Mouse (Mus musculus) retina, postnatal 7 days (tissue): Measurements from ENCODE around the gene Nr1h4.

Experiments
- DNase-seq: peaks from one replicate; pipeline ENCODE4 v3.0.0-alpha.2; 2012; ENCODE audit warnings: low read depth, low spot score

Nr1h4 gene

DNA sequence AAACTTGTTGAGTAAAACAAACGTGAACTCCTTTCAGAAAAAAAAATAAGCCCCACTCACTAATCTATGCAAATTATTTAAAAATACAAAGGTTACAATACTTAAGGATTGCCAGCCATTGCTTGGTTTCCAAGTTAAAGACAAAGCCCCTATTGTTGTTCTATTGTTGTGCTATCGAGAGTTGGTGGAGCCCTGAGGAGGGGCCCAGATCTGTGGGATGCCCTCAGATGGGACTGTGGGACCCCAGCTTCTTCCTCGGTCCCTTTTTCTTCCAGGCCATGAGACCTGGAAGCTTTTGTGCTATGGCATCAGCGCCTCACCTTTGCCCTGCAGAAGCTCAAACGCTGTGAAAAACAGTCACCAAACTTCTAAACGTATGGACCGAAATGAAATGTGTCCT lies 51.7 kb downstream of the Nr1h4 start:
- DNase-seq, result no peak

DNA sequence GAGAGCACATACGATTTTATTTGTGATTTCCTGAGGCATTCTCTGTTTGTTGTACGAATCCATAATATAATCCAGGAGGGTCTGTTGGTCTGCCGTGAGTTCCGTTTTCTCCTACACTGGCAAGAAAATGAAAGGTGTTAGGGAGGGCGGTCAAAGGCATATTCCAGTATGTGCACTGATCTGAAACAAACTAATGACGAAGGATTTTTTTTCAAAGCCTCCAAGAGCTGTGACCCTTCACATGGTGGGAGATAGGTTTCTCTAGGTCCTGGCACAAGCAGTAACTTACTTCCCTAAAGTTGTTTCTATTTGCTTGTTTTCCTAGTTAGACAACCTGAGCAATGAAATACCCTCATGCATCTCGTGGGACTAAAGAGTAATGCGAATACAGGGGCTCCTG lies 54.6 kb downstream of the Nr1h4 start:
- no peak for DNase-seq

DNA sequence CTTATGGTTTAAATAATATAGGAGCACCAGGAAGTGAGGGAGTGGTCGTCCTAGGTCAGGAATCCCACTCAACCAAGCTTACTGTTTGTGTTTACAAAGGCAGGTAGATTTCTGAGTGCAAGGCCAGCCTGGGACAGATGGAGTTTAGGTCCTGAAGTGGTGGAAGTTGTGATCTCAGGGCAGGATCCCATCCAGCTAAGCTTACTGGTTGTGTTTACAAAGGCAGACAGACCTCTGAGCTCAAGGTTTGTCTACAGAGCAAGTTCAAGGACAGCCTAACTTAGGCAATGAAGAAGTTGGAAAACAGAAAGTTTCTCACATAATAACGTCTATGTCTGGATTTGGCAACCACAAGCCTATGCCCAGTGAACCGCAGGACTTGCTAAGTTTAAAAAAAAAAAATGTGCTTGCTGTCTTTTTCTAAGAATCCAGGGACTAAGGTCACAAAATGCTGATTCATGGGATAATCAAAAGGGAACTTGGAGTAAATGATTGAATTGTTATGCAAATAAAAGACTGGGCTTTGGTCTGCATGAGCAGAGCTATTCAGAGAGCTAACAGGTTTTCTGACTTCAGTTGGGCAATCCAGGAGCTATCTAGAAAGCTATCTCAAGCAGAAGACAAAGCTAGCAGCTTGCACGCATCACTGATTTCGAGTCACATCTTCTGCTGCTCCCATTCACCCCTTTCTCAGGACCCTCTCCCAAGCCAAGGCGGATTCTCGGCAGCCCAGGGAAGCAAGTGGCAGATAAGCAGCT lies 62.6 kb downstream of the Nr1h4 start:
- no peak for DNase-seq

DNA sequence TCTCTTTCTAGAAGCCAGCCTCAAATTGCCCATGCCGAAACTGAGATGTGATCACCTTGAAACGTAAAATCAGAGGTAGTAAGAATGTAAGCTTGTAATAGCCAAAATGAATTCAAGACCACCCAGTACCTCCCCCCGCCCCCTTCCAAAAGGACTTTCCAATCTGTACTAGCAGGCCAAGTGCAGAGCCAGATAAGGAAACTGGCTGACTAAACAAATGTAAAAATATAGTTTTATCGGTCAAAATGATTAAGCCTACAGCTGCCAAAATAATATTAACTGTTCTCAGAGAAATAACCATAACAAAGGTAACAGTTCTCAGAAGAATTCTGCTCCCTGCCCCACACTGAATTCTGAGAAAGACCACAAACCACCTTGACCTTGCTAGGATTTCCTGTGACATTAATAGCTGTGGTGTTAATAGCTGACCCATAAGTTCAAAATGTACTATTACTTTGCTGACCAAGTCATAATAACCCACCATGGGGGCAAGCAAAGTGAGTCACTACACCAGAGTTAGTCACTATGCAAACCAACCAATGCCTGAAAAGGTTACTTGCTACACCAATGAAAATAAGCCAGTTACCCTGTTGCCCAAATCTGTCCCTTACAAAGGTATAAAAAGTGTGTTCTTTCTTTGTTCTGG lies 68.5 kb downstream of the Nr1h4 start:
- no peak for DNase-seq

DNA sequence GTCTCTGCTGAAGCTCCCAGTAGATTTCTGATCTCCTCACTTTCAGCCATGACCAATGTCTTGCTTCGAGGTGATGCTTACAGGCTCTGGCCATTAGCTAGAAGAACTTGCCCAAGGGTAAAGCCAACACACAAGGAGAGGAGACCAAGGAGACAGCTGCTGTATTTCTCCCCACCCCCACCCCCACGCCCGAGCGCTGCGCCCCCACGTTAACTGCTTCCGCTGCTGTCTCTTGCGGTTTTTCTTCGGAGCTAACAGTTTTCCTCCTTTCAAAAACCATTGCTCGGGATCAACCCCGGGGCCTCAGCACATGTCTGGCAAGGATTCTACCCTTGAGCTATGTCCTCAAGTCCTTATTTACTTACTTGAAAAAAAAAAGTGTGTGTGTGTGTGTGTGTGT lies 70.5 kb downstream of the Nr1h4 start:
- no peak for DNase-seq

DNA sequence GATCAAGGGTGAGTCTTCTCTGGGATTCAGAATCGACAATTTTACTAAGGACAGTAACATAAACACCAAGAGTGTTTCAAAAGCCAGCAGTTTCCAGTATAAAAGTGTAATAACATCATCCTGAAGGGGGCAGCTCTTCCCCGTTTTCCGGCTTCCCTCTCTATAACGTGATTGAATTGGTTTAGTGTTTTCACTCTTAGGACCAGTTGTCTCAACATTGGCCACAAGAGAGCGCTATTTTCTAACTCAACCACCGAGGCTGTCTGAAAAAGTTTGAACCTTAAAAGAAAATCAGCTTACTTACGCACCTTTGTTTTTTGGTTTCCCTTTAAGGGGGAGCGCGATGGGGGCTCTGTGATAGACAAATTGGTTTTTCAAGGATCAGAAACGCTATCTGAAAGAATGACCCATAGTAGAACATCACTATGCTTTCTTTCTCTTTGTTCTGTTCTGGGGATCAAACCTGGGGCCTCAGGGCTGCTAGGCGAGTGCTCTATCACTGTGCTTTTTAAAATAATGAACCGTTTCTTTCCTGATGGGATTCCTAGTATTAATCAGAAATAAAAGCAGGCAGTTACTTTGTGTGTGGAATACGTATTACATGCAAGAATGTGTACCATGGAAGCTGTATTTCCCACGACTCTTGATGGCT lies 71.4 kb downstream of the Nr1h4 start:
- peak; percentile 65 for DNase-seq

DNA sequence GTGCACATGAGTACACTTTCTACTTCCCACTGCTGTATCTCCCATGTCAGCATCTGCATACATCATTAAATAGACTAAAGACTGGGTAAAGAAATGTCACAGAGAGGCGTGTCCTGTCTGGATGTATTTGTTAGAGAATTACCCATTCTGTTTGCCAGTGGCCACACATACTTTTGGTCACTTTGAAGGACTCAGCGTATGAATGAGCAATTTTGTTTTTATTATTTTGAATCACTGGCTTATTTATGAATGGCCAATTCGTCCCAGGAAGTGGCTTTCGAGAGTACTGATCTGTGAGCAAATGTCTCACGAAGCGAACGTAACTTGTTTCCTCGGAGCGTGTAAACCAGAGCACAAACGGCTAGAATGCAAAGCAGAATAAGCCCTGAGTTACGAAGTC lies 72.4 kb downstream of the Nr1h4 start:
- no peak for DNase-seq

DNA sequence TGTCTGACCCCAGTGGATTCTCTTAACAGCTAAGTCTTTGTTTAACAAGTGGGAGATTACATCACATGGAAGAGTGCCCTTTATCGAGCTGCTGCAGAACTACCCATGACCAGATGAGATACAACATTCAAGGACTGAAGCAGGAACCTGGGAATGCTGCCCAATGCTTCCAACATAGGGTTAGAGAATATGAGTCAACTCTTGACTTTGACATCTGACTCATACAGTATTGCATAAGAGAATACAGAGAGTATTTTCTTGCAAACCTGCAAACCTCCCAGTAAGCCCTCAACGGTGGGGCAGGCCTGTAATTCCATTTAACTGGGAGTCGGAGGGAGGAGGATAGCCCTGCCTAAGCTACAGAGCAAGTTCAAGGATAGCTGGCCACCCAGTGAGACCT lies 74.6 kb downstream of the Nr1h4 start:
- DNase-seq, result no peak

DNA sequence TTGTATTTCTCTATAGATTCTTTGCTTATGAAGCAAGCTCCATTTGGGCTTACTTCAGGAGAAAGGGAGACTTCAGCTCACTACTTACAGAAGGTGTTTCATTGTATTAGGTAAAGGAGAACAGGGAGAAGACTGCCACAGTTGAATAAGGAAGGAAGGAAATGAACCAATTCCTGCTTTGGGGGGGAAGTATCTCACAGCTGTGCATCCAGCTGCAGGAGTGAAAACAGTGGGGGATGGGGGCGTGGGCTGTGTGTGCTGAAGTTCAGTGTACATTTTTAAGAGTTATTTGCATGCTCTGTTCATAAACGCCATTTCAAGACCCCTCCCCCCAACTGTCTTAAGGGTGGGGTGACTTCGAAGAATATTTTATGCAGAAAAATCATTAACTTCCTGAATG lies 79.6 kb downstream of the Nr1h4 start:
- no peak for DNase-seq

DNA sequence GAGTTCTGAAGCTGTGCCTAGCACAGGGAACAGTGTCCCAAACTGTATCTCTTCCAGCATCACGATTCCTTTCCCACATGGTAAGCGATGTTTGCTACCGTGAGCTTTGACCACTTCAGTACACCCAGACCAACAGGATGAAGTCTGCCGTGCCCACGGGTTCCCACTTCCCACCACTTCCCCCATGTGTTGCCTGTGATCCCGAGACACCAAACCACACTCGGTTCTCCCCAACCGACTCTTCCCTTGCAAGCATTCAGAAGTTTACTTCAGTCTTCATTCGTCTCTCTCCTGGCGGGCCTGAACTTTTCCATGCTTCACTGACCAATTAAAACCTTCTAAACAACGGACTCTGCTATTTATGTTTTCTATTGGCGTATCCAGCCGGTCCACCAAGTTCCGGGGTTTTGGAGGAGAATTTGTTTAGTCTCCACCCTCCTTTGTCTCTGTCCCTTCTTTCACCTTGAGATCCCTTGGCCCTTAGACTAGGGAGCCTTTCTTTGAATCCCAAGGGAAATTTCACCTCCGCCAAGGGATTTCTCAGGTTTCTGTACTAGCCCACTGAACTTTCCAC lies 80.2 kb downstream of the Nr1h4 start:
- no peak for DNase-seq

DNA sequence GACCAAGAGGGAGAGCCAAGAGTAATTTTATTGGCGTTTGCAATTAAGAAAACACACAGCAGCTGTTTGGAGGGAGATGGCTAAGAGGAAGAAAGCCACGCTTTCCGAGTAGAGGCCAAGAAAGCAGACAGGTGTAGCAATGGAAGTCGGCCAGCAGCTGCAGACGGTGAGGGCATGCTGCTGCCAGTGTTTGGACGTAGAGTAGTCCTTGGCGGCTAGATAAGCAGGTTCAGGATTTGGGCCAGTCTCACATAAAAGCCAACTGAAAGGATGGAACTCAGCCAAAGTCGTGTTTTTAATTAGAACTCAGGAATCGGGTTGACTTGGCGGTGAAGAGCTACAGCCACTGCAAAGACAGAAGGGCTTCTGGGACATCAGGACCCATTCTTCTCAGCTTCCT lies 83.0 kb downstream of the Nr1h4 start:
- DNase-seq, result no peak

DNA sequence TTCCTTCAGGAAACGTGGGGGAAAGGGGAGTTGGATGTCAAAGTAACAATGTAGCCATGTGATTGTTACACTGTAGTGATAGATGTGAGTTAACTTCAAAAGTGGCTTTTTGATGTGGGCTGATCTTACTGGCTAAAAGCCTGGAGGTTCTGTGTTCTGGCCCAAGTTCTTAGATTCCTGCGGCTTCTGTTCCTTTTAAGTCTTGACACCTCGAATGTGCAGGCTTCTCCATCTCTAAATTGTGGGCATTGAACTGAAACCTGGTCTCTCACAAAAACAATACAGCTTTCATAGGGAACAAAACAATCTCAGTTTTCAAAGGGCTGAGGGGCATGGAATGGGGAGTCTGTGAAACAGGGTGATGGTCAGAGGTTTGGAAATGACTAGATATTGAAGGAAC lies 89.0 kb downstream of the Nr1h4 start:
- DNase-seq, result no peak

DNA sequence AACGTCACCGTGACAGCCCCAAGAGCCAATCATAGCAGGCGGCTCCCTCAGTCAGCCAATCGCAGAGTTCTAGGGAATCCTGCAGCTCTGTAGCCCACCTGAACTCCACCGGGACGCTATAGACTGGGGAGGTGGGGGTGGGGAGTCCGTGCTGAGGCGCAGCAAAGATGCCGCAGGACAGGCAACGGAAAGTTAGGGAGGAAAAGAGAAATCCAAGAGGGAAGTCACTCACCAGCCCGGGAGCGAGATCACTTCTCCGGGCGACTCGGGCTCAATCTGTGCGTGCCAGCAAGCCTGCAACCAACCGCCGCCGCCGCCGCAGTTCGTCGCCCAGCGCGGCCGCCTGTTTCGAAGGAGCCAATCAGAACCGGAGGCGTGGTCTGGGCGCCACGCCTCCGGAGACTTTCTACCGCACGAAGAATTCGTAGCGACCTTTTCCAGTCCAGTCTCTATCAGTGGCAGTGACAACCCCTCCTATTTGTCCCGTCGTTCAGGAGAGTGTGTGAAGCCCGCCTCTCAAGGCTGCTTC lies 89.7 kb downstream of the Nr1h4 start, which contains the start of gene Gas2l3:
Gas2l3 (minus strand) TSS at position 345 of the 529 bp plus-strand sequence.
- DNase-seq, result peak; percentile 50

DNA sequence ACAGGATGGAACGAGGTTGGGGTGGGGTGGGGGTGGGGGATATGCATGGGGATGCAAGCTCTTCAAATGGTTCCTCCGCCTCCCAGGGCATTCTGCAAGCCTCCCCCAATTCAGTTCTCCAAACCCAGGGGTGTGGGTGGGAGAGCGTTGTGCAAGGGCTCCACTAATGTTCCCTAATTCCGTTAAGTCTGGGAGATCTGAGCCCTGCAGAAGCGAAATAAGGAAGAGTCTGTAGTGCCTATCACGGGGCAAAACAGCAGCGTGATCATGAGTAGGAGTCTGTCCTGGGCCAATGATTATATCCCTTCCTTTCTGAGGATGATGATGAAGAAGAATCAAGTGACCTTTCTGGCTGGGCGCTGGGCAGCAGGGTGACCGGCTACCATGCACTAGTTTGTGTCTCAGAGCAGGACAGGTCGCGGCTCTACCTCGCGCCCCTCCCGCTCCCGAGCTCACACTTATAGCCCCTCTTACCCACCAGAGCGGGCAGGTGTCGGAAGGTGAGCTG lies 90.2 kb downstream of the Nr1h4 start:
- DNase-seq, result no peak

DNA sequence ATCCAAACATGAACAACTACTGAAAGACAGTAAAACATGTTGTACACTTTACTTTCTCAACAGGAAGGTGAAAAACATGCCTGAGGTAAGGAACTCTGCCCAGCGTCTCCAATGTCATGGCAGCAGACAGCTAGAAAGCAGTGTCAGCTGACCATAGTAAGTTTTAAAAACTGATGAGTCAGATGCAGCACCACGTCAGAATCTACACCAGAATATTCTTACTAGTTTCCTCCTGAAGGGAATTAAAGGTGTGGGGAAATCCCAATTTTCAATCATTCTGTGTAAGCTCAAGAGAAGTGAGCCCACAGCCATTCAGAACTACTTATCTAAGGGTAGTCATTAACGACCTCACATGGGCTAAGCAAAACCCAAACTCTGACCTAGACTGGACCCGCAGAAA lies 90.7 kb downstream of the Nr1h4 start:
- DNase-seq, result no peak

DNA sequence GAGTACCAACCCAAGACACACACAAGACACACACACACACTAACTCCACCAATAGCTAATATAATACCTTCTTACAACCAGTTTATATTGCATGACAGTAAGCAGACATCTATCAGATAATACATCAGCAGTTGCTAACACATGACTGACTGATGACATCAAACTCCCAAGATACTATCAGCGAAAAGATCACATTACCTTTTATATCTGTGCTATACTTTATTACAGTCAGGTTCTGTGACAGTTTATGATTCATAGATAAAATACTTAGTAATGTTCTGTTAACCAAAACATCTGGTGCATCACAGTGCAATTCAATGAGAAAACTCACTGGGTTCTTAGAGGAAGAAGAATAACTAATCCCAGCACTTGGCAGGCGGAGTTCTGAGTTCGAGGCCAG lies 91.4 kb downstream of the Nr1h4 start:
- DNase-seq, result no peak

DNA sequence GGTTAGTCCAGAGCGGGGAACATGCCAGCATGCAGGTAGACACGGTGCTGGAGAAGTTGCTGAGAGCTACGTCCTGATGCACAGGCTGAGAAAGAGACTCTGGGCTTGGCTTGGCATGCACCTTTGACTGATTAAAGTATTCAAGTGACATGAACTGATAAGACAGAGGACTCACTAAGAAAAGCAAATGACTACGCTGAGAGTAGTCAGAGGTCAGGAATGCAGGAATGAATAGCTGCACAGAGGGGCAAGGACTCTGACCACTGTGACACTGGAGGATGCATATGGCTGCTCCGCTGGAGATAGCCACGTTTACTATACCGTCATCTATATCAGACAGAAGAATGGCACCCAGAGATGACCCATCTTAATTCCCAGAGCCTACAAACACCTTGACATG lies 94.0 kb downstream of the Nr1h4 start:
- DNase-seq, result no peak

DNA sequence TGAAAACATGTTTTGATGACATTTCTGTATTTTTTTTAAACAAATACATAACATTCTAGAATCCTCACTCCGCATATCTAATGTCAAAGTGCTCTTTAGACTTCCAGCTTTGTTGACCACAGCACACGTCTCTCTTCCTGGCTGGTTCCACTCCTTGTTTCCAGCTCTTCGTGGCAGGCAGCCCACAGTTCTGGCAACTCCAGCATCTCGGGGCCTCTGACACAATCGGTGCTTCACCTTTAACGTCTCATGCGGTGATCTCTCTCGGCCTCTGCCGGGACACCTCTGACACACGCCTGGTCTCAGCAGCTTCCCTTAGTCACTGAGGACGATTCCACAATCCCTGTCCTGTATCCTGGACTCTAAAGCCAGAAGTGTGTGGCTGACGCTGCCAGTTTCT lies 95.4 kb downstream of the Nr1h4 start:
- no peak for DNase-seq

DNA sequence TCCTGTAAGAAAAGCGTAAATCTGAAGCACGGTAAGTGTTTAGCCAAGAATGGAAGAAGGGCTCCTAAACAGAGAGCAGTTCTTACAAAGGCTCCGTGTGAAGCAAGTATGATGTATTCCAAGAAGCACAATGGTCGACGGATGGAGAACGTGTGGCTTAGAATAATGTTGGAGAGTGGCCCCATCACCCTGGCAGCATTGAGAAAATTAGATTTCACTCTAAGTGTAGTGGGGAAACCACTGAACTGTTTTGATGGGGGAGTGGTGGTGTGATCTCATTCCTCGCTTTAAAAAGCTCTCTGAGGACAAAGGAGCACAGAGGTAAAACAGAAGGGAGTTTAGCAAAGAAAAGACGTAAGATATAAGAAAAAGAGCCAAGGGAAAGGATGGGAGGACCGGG lies 95.9 kb downstream of the Nr1h4 start:
- no peak for DNase-seq

DNA sequence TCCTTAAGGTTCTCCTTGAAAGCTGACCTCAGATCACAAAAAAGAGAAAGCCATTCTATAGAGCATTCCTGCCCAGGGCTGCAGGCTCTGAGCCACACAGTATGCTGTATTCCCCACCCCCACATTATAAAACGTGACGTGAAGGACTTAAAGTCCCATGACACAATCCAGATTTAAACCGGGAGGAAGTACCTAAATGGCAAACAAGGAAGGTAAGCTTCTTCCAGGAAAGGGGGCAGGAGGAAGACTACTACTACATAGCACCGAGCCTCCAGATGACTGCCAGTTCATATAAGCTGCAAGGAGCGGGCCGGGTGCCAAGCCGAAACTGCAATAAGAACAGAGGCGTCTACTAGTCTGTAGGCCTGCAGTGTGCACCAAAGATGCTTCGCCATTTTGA lies 97.5 kb downstream of the Nr1h4 start:
- no peak for DNase-seq

DNA sequence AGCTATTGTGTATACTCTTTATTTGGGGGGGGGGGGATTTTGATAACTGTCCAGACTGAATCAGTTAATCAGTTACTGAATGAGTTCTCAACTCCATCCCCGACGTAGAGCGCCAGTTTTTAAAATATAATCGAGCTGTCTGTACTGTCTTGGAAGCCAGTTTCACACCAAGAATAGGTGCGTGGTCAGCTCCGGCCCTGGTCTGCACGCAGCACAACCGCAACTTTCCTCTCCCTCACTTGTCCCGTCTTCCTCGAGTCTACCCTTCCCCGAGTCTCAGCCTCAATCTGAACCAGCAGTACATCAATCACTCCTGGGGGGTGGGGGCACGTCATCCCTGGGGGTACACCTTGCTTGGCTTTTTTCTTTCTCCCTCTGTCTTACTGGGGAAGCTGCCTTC lies 98.0 kb downstream of the Nr1h4 start:
- DNase-seq, result no peak

DNA sequence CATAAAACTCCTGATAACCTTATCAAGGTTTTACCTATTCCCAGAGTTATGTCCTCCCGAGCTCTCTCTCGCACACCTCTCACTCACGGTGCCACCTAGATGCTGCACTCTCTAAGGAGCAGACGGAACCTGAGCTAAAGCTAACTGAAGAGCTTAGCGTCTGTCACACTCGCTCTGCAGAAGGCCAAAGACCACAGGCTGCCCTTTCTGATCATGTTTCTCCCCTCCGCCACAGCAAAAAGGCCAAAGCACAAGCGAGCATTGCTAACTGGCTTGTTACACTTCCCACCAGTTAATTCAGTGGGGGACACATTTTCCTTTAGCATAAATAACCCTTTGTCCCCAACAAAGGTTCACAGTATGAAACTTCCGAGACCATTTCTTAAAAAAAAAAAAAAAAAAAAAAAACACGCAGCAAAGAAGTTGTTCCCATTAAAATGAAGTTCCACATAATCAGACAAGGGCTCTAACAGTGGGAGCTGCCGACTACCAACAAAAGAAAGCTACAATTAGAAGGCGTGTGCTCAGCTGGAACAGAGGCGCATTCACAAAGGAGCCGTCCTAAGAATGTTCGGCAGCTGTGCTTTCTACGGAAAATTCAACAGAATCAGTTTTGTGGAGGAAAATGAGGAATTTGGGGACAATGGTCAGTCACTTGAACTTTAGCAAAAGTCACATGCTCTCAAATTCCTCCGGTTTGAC lies 98.7 kb downstream of the Nr1h4 start:
- no peak for DNase-seq
